Mouse (Mus musculus) mouse embryonic stem cell (cell line): Measurements from ENCODE around the gene Nol12.

Experiments
- in situ Hi-C, 2 experiments: fragments of 300-500 bp; cut with MboI; formaldehyde crosslinking; loops; 1 replicate in 1 of 2; 3 replicates in 1 of 2; pipeline ENCODE4 v1.14.3; 2019 to 2020; ENCODE audit warnings: low sequenced_read_pairs in 2 of 2, low pct_unique_long_range_greater_than_20kb in 1 of 2, mixed read lengths in 1 of 2; ENCODE audit not compliant: unreplicated experiment in 1 of 2

The Nol12 gene

GRCm38 (mm10) chr15:78937963-78938362 lies 3.2 kb downstream of the Nol12 start:
- in situ Hi-C loops = no loop called here

GRCm38 (mm10) chr15:78940325-78940724 lies 5.6 kb downstream of the Nol12 start:
- in situ Hi-C loops = no loop called here

DNA sequence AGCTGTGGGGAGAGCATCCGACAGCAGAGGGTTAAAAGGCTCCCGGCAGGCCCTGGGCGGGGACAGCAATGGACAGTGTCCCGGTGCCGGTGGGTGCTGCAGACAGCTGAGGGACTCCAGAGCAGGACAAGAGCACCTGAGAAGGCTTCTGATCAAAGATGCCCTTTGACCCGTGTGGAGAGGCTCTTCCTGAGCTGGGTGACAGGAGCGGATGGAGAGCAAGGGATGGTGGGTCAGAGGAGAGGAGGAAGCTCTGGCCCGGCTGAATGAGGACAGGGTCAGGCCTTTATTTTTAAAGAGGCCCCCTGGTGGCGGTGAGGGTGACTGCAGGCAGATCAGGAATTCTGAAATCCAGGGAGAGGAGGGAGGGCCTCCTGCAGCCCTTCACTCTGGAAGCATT lies 7.9 kb downstream of the Nol12 start:
- in situ Hi-C loops = no loop called here

- in situ Hi-C loops = no loop called here
Observed at GRCm38 (mm10) chr15:78946232-78946631, 11.5 kb downstream of the Nol12 start.

DNA sequence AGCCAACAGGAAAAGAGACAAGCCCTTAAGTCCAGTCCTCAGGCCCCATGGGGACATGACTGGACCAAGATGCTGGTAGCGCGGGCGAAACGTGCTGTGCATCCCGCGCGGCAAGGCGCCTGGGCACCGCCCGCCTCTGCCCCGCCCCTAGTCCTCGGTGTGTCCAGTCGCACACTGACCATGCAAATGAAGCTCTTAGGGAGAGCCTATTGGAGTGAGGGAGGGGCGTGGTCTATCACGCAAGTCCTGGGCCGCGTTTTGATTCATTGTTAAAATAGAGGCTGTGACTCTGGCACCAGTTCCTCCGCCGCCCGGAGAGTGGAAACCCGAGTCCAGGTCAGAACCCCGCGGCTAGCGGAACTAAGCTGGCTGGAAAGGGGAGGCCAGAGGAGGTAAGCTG lies 12.9 kb downstream of the Nol12 start, which contains the start of gene Triobp:
Gene Triobp (plus strand): TSS at position 68 of the 400 bp plus-strand sequence.
- in situ Hi-C loops = no loop called here

DNA sequence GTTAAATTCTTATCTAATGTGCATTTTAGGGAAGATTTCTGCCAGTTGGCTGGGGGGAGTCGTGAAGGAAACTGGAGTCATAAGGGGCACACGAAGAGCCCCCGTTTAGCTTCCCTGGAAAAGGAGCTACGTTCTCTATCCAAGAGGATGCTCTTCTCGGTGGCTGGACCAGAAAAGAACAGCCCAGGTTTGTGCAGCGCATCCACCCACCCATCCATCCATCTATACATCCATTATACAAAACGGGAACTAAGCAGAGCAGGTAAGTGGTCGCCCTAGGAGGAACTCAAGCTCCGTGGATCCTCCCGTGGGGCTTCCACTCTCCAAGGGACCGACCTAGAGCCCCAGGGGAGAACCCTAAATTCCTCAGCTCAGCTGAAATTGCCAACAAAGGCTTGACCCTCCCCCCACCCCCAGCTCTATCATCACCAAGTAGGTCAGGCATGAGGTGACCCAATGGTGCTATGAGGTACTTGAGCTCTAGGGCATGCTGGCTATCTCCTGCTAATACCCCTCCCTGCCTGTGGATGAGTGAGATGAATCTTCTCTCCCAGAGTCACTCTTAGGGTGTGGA lies 13.5 kb downstream of the Nol12 start:
- in situ Hi-C loops = no loop called here

GRCm38 (mm10) chr15:78948883-78949282 lies 14.2 kb downstream of the Nol12 start:
- in situ Hi-C loops = no loop called here

GRCm38 (mm10) chr15:78955663-78956062 lies 20.9 kb downstream of the Nol12 start:
- in situ Hi-C loops = no loop called here

DNA sequence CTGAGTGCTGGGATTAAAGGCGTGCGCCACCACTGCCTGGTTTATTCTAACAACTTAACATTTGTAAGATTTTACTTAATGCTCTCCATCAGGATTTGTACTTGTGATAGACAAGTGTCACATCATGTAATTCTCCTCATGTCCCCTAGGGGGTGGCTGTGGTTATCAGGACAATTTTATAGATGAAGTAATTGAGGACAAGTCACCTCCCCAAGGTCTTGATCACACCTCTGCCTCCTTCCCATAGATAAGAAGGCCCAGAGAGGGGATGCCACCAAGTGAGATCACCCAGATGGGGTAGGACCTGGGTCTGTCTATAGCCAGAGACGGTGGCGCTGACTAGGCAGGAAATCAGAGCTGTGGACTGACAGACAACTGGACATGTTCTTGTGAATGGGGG lies 21.6 kb downstream of the Nol12 start:
- in situ Hi-C loops = no loop called here

GRCm38 (mm10) chr15:78957021-78957420 lies 22.3 kb downstream of the Nol12 start:
- in situ Hi-C loops = no loop called here

GRCm38 (mm10) chr15:78959537-78959936 lies 24.8 kb downstream of the Nol12 start:
- in situ Hi-C loops = no loop called here

- in situ Hi-C loops = no loop called here
Observed at GRCm38 (mm10) chr15:78960088-78960487, 25.4 kb downstream of the Nol12 start.

DNA sequence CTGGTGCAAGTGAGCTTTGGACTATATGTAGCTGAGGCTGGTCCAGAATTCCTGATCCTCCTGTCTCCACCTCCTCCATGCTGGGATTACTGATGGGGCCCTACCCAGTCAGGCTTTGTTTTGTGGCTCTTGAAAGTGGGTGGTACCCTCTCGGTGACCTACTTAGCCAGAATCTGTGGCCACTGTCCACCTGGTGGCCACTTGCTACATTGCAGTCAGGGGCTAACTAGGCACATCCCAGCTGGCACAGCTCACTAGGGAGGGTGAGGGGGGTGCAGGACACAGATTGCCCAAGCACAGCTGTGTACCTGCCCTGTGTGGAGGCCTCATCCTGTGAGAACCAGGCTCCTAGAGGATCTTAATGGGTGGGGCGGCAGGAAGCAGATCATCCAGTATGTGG lies 28.2 kb downstream of the Nol12 start:
- in situ Hi-C loops = no loop called here

DNA sequence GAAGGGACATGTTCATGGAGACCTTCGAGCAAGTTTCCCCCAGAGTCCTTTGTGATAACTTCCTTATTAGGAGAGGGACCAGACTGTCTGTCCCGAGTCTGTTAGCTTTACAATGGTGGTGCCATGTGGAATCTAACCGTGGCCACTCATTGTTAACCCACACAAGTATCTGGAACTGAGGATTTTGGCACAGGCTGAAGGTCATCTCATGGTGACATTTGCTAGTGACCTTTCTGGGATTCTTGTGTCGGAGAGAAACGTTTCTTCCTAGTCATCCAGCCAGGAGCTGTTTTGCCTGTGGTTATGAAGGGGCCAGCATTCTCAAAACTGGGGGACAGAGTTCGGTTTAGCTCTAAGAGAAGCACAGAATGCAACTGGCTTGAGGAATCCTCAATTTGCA lies 36.9 kb downstream of the Nol12 start:
- in situ Hi-C loops = no loop called here

- in situ Hi-C loops = no loop called here
Observed at GRCm38 (mm10) chr15:78973950-78974349, 39.2 kb downstream of the Nol12 start.

GRCm38 (mm10) chr15:78977676-78978159 lies 43.0 kb downstream of the Nol12 start:
- in situ Hi-C loops = no loop called here

GRCm38 (mm10) chr15:78978875-78979274 lies 44.1 kb downstream of the Nol12 start:
- in situ Hi-C loops = no loop called here

GRCm38 (mm10) chr15:78980084-78980483 lies 45.4 kb downstream of the Nol12 start:
- in situ Hi-C loops = no loop called here

- in situ Hi-C loops = no loop called here
Observed at GRCm38 (mm10) chr15:78982658-78983435, 48.1 kb downstream of the Nol12 start.
